Mouse (Mus musculus): Measurements from ENCODE around the gene Creb5. TPM values are rescaled to one million over a fixed set of nuclear protein-coding genes. Genes with fewer than 3 reads are reported as not detected.

Gene Creb5
- 25.4 and 29.2 TPM in 2 replicates for polyA plus RNA-seq (2015; fragmentation: Nextera tagmentation; extraction: Ambion mirVana)

DNA sequence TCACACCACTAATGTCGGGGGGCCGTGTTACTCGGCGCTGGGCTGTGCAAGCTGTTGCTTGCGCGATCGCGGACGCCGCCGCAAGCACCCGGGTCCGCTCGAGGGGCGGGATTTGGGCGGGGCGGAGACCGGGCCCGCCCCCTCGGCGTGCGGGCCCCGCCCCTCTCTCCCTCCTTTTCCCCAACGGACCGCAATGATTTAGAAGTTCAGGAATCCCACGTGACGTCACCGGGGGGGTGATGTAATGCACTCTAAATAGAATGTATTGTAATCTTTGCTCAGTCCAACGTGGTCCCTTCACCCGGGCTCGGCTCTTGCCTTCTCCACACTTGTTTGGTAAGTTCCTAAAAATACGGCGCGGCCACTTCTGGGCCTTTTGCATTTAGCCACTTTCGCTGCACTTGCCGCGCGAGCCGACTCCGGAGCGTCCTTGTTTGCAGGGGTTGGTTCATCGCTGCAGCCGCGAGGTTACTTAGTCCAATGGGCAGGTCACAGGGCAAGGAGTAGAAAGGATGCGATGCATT, at the start of gene Creb5:
TSS of gene Creb5 (plus strand) at position 233 of the 524 bp plus-strand sequence.
- ATAC-seq (replicated peaks; ENCODE audit: extremely low read depth, insufficient read depth, low FRiP score), result peak; percentile 92
- Histone ChIP-seq H3K27ac (ENCODE audit: low read length) (peak within 1 kb of the TSS; percentile 91), H3K4me2 (ENCODE audit: low read depth, low read length) (peak within 1 kb of the TSS; percentile 87), H3K4me3 (ENCODE audit: low read length) (peak within 1 kb of the TSS; percentile 85), H3K9me3 (replicated peaks; ENCODE audit: control insufficient read depth, low read length) (no peaks in the 10 kb centered on the region), H3K27me3 (ENCODE audit: control insufficient read depth, insufficient read depth, low read length) (no peaks in the 10 kb centered on the region), H3K4me1 (ENCODE audit: control insufficient read depth, insufficient read depth, low read length) (peaks cover 20% of the 10 kb centered on the region), H3K9ac (ENCODE audit: low read length) (peak within 1 kb of the TSS; percentile 83), H3K36me3 (ENCODE audit: control insufficient read depth, insufficient read depth) (no peaks in the 10 kb centered on the region)
- WGBS, result under 1% methylated on average over 45 of the region's 45 CpGs

DNA sequence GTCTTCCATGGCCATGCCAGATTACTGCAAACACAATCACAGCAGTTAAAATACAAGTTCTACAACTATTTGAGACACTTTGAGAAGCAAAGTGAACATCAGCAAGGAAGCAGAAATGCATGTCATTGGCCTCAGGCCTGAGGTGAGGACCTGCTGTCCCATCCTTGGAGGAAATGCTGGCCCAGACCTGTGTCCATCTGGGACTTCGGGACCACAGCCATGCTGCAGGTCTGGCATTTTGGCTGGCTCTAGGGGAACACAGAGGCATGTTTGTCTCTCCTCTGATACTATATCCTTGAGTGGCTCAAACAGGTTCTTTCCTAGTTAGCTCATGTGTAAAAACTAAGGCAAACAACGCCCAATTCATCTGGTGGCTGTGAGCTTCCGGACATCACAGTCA, 27.2 kb upstream of the Creb5 start:
- Histone ChIP-seq H3K9me3 (replicated peaks; ENCODE audit: control insufficient read depth, low read length) (no peaks in the 10 kb centered on the region), H3K9ac (ENCODE audit: low read length) (no peak overlapping the region), H3K36me3 (ENCODE audit: control insufficient read depth, insufficient read depth) (no peaks in the 10 kb centered on the region), H3K4me2 (ENCODE audit: low read depth, low read length) (no peak overlapping the region), H3K4me1 (ENCODE audit: control insufficient read depth, insufficient read depth, low read length) (no peaks in the 10 kb centered on the region), H3K4me3 (ENCODE audit: low read length) (no peak overlapping the region), H3K27me3 (ENCODE audit: control insufficient read depth, insufficient read depth, low read length) (no peaks in the 10 kb centered on the region), H3K27ac (ENCODE audit: low read length) (no peak overlapping the region)
- 78% methylated on average over 3 of the region's 3 CpGs for WGBS
- no peak for ATAC-seq (replicated peaks; ENCODE audit: extremely low read depth, insufficient read depth, low FRiP score)

DNA sequence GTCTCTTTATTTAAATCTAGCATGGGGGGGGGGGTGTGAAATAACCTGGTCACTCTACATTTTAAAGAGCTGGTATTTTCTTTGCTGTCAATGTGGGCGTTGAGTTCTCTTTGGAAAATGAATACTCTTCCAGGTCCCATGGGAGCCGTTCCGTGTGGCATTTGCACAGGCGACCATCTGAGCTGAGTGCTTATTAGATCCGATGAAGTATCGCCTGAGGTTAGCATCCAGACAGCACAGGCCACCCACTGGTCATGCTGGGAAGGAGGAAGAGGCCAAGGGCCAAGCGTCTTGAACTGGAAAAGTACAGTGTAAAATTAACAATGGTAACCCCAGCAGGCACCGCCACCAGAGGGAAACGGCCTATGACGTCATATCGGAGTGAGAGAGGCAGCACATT, 24.7 kb upstream of the Creb5 start:
- WGBS, result 76% methylated on average over 11 of the region's 11 CpGs
- Histone ChIP-seq H3K27ac (ENCODE audit: low read length) (no peak overlapping the region), H3K4me3 (ENCODE audit: low read length) (no peak overlapping the region), H3K9ac (ENCODE audit: low read length) (no peak overlapping the region), H3K27me3 (ENCODE audit: control insufficient read depth, insufficient read depth, low read length) (no peaks in the 10 kb centered on the region), H3K4me1 (ENCODE audit: control insufficient read depth, insufficient read depth, low read length) (peaks cover 2% of the 10 kb centered on the region; the same call in 1 of the 2 replicates), H3K9me3 (replicated peaks; ENCODE audit: control insufficient read depth, low read length) (no peaks in the 10 kb centered on the region), H3K36me3 (ENCODE audit: control insufficient read depth, insufficient read depth) (no peaks in the 10 kb centered on the region), H3K4me2 (ENCODE audit: low read depth, low read length) (no peak overlapping the region)
- ATAC-seq (replicated peaks; ENCODE audit: extremely low read depth, insufficient read depth, low FRiP score), result no peak

- Histone ChIP-seq H3K4me2 (ENCODE audit: low read depth, low read length) (peak overlapping the region; percentile 46; the same call in 1 of the 2 replicates), H3K9ac (ENCODE audit: low read length) (no peak overlapping the region), H3K27ac (ENCODE audit: low read length) (no peak overlapping the region), H3K36me3 (ENCODE audit: control insufficient read depth, insufficient read depth) (no peaks in the 10 kb centered on the region), H3K4me3 (ENCODE audit: low read length) (peak overlapping the region; percentile 16; the same call in 1 of the 2 replicates), H3K4me1 (ENCODE audit: control insufficient read depth, insufficient read depth, low read length) (peaks cover 13% of the 10 kb centered on the region), H3K27me3 (ENCODE audit: control insufficient read depth, insufficient read depth, low read length) (no peaks in the 10 kb centered on the region), H3K9me3 (replicated peaks; ENCODE audit: control insufficient read depth, low read length) (no peaks in the 10 kb centered on the region)
- ATAC-seq (replicated peaks; ENCODE audit: extremely low read depth, insufficient read depth, low FRiP score), result no peak
- WGBS, result 30% methylated on average over 7 of the region's 7 CpGs
Measured at GRCm38 (mm10) chr6:53267036-53267435, 20.0 kb upstream of the Creb5 start.

- no peaks in the 10 kb centered on the region for H3K27me3 ChIP-seq (ENCODE audit: control insufficient read depth, insufficient read depth, low read length)
- H3K9me3 ChIP-seq (replicated peaks; ENCODE audit: control insufficient read depth, low read length), result no peaks in the 10 kb centered on the region
- peak overlapping the region; percentile 1; the same call in 1 of the 2 replicates for H3K4me2 ChIP-seq (ENCODE audit: low read depth, low read length)
- H3K27ac ChIP-seq (ENCODE audit: low read length), result no peak overlapping the region
- WGBS, result 40% methylated on average over 12 of the region's 12 CpGs
- no peaks in the 10 kb centered on the region for H3K36me3 ChIP-seq (ENCODE audit: control insufficient read depth, insufficient read depth)
- peaks cover 13% of the 10 kb centered on the region for H3K4me1 ChIP-seq (ENCODE audit: control insufficient read depth, insufficient read depth, low read length)
- ATAC-seq (replicated peaks; ENCODE audit: extremely low read depth, insufficient read depth, low FRiP score), result no peak
- H3K4me3 ChIP-seq (ENCODE audit: low read length), result no peak overlapping the region
- no peak overlapping the region for H3K9ac ChIP-seq (ENCODE audit: low read length)
Measured at GRCm38 (mm10) chr6:53267732-53268505, 19.2 kb upstream of the Creb5 start.

DNA sequence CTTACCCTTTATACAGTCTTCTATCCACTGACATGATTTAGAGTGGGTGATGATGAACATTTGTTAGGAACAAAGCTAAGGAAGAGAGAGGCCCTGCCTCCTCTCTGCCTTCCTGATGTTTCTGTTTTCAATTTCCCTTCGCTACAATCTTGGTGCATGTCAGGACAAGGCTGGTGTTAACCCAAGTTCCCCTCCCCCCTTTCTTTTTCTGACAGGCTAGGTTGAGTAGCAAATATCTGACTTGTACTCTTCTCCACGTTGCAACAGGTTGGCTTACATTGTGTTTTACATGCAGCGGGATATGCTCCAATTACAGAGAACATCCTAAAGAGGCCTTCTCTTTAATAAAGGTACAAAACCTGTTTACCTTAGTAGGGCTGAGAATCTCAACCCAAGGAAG, 15.9 kb upstream of the Creb5 start:
- Histone ChIP-seq H3K9me3 (replicated peaks; ENCODE audit: control insufficient read depth, low read length) (no peaks in the 10 kb centered on the region), H3K4me3 (ENCODE audit: low read length) (no peak overlapping the region), H3K9ac (ENCODE audit: low read length) (no peak overlapping the region), H3K36me3 (ENCODE audit: control insufficient read depth, insufficient read depth) (no peaks in the 10 kb centered on the region), H3K4me1 (ENCODE audit: control insufficient read depth, insufficient read depth, low read length) (peaks cover 13% of the 10 kb centered on the region), H3K27me3 (ENCODE audit: control insufficient read depth, insufficient read depth, low read length) (no peaks in the 10 kb centered on the region), H3K4me2 (ENCODE audit: low read depth, low read length) (no peak overlapping the region), H3K27ac (ENCODE audit: low read length) (no peak overlapping the region)
- no peak for ATAC-seq (replicated peaks; ENCODE audit: extremely low read depth, insufficient read depth, low FRiP score)
- 54% methylated on average over 3 of the region's 3 CpGs for WGBS

GRCm38 (mm10) chr6:53271636-53272035, 15.4 kb upstream of the Creb5 start:
- no peaks in the 10 kb centered on the region for H3K27me3 ChIP-seq (ENCODE audit: control insufficient read depth, insufficient read depth, low read length)
- no peak overlapping the region for H3K4me2 ChIP-seq (ENCODE audit: low read depth, low read length)
- H3K4me1 ChIP-seq (ENCODE audit: control insufficient read depth, insufficient read depth, low read length), result peaks cover 13% of the 10 kb centered on the region
- ATAC-seq (replicated peaks; ENCODE audit: extremely low read depth, insufficient read depth, low FRiP score), result no peak
- H3K9me3 ChIP-seq (replicated peaks; ENCODE audit: control insufficient read depth, low read length), result no peaks in the 10 kb centered on the region
- H3K9ac ChIP-seq (ENCODE audit: low read length), result no peak overlapping the region
- WGBS, result 39% methylated on average over 4 of the region's 4 CpGs
- H3K4me3 ChIP-seq (ENCODE audit: low read length), result no peak overlapping the region
- no peak overlapping the region for H3K27ac ChIP-seq (ENCODE audit: low read length)
- no peaks in the 10 kb centered on the region for H3K36me3 ChIP-seq (ENCODE audit: control insufficient read depth, insufficient read depth)

DNA sequence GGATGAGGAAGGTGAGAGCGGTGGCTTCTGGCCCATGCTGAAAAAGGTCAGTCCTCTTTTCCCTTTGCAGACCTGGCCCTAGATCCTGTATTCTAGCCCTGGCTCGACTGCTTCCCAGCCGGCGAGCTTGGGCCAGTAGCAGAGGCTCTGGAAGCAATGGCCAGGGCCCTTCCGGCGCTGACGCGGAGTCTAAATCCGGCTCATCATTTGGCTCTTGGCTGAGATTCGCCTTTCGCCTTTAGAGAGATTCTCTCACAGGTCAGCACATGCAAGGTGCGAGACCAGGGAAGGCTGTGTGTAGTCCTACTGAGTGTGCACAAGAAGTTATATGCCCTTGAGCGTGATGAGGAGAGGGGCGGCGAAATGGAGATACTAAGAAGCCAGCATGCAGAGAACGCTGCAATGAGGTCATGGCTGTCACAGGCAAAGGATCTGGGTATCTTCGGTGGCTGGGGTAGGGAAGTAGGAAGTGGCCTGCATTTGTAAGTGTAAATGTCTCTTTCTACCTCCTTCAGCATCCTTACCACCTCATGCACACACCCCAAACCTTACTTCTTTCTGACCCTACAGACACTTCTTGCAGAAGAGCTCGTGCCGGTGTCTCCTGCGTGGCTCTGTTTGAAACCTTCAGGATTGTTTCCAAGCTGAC, 557 bp upstream of the Creb5 start:
- Histone ChIP-seq H3K9ac (ENCODE audit: low read length) (peak overlapping the region; percentile 74), H3K4me3 (ENCODE audit: low read length) (peak overlapping the region; percentile 85), H3K9me3 (replicated peaks; ENCODE audit: control insufficient read depth, low read length) (no peaks in the 10 kb centered on the region), H3K27ac (ENCODE audit: low read length) (peak overlapping the region; percentile 85), H3K4me2 (ENCODE audit: low read depth, low read length) (peak overlapping the region; percentile 87), H3K27me3 (ENCODE audit: control insufficient read depth, insufficient read depth, low read length) (no peaks in the 10 kb centered on the region), H3K4me1 (ENCODE audit: control insufficient read depth, insufficient read depth, low read length) (peaks cover 20% of the 10 kb centered on the region), H3K36me3 (ENCODE audit: control insufficient read depth, insufficient read depth) (no peaks in the 10 kb centered on the region)
- 0 out of 2 replicates have a peak, but pooled peaks have one; percentile 7 for ATAC-seq (replicated peaks; ENCODE audit: extremely low read depth, insufficient read depth, low FRiP score)
- WGBS, result 2% methylated on average over 20 of the region's 20 CpGs

Data from heart, embryonic 16.5 days (tissue).